Mouse (Mus musculus): ENCODE data around the gene Lzic.

DNA sequence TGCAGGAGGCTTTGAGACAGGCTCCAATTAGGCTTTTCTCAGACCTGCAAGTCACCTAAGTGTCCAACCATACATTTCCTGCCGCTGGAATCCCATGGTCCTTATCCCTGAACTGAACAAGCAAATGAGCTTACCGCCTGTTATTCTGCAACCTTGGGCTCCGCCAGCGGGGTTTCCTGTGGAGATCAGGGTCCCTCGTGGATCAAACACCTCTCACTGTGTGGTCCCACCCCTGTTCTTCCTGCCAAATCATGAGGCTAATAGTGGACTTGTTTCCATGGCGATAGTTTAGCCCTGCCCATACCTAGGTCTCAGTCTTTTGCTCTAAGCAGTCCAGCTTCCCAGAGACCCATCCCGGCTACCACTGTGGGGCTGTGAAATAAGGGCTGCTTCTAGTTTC is 41.3 kb downstream of the Lzic start:
- TF ChIP-seq CTCF (IDR thresholded peaks at IDR 0.05; ENCODE audit: extremely low read depth, insufficient read length, insufficient replicate concordance, low read depth, low read length) (no peak), POLR2A (IDR thresholded peaks at IDR 0.05; ENCODE audit: low read depth, low read length) (no peak)

All from small intestine, adult 2 months (tissue).